Mouse (Mus musculus) forebrain, embryonic 13.5 days (tissue): Measurements from ENCODE around the gene Mylk. TPM values are rescaled to one million over a fixed set of nuclear protein-coding genes. Genes with fewer than 3 reads are reported as not detected.

Experiments
- ATAC-seq: fragments of 200-750 bp; cut with Nextera tagmentation; 2 replicates; pipeline ENCODE4 v1.8.0; 2017
- H3K27ac ChIP-seq: fragments of 300-500 bp; sonication (generic); 2 replicates; pipeline ENCODE4 v1.5.1; 2015; ENCODE audit warnings: inconsistent platforms, mild to moderate bottlenecking, moderate library complexity
- H3K27me3 ChIP-seq: fragments of 300-500 bp; sonication (generic); 2 replicates; pipeline ENCODE4 v1.6.1; 2015; ENCODE audit warnings: mild to moderate bottlenecking, inconsistent platforms
- H3K36me3 ChIP-seq: fragments of 300-500 bp; sonication (generic); 2 replicates; pipeline ENCODE4 v1.6.1; 2015; ENCODE audit warnings: mild to moderate bottlenecking, inconsistent platforms; ENCODE audit not compliant: poor library complexity, severe bottlenecking
- H3K4me1 ChIP-seq: fragments of 300-500 bp; sonication (generic); 2 replicates; pipeline ENCODE4 v1.6.1; 2015; ENCODE audit warnings: inconsistent platforms
- H3K4me2 ChIP-seq: fragments of 300-500 bp; sonication (generic); 2 replicates; pipeline ENCODE4 v1.6.1; 2015; ENCODE audit warnings: inconsistent platforms, mild to moderate bottlenecking, moderate library complexity
- H3K4me3 ChIP-seq: fragments of 300-500 bp; sonication (generic); 2 replicates; pipeline ENCODE4 v1.5.1; 2015; ENCODE audit warnings: mild to moderate bottlenecking, inconsistent platforms
- H3K9ac ChIP-seq: fragments of 300-500 bp; sonication (generic); 2 replicates; pipeline ENCODE4 v1.6.1; 2015; ENCODE audit warnings: mild to moderate bottlenecking, inconsistent platforms
- H3K9me3 ChIP-seq: fragments of 300-500 bp; sonication (generic); replicated peaks from 2 replicates; pipeline ENCODE4 v1.6.1; 2016; ENCODE audit warnings: inconsistent platforms
- WGBS: fragments of 180-500 bp; shearing (Covaris S2); methylation state at CpG from one replicate; pipeline ENCODE4 v1.1.7; 2015; 5-methylcytosine and 5-hydroxymethylcytosine counted together
- polyA plus RNA-seq: library from polyadenylated mRNA; unstranded; fragments of >200 nt; fragmentation: Nextera tagmentation; extraction: Ambion mirVana; gene quantifications from 2 replicates; pipeline ENCODE4 v1.2.1, GENCODE M21; 2015

Mylk gene
- polyA plus RNA-seq, 1 experiment from 2014 or later = 3.7 TPM

DNA sequence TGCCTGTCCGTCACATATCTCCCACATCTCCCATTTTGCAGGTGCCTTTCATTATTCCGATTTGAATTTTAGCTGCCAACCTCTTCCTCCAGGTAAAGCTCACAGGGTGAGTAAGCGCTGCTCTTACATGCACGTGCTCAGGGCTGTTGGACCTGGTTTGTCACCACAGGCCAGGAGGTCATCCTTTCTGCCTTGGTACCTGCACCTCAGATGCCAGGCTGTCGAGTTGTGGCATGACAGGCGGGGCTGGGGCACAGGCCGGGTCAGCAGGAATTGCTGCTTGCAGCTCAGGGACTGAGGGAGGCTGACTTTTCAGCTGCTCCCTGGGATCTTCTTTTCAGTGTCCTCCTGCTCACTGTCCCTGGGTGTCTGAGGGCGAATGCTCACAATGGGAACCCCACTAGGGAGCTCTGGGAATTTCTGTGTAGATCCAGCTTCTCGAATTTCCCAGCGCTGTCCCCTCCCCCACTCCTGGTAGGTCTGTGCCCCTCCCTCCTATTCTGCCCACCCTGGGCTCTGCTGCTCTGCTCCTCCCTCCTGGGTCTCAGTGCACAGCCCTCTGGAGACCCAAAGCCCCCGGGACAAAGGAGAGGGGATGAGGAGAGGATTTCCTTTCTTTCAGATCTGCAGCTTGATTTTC lies 3.2 kb downstream of the Mylk start:
- no peak overlapping the region for H3K9ac ChIP-seq
- 14% methylated on average over 11 of the region's 11 CpGs for WGBS
- H3K4me2 ChIP-seq = peak overlapping the region; percentile 2; the same call in 1 of the 2 replicates
- ATAC-seq = no peak
- peaks cover 29% of the 10 kb centered on the region for H3K4me1 ChIP-seq
- no peak overlapping the region for H3K4me3 ChIP-seq
- H3K36me3 ChIP-seq = no peaks in the 10 kb centered on the region
- H3K27me3 ChIP-seq = peaks cover 31% of the 10 kb centered on the region
- H3K27ac ChIP-seq = no peak overlapping the region
- no peaks in the 10 kb centered on the region for H3K9me3 ChIP-seq

DNA sequence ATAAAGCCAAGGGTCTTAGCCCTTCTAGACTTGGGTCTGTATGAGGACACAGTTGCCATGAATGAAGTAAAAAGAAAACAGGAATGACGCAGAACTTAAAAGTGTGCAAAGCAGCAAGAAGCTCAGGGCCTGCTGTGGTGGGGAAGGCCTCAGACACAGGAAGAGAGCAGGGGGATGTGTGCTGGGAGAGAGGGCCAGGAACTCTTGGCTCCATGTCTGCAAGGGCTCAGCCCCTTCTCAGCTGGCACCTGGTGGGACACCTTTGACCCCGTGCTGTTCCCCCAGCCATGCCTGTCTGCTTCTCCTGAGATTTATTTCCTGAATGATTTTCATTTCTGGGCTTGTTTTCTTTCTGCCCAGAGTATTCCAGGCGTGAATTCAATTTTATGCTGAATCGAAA lies 4.5 kb downstream of the Mylk start:
- Histone ChIP-seq H3K4me2 (no peak overlapping the region), H3K4me1 (peaks cover 29% of the 10 kb centered on the region), H3K9ac (no peak overlapping the region), H3K27me3 (peaks cover 20% of the 10 kb centered on the region), H3K9me3 (no peaks in the 10 kb centered on the region), H3K36me3 (no peaks in the 10 kb centered on the region), H3K27ac (no peak overlapping the region), H3K4me3 (no peak overlapping the region)
- 55% methylated on average over 4 of the region's 4 CpGs for WGBS
- ATAC-seq = no peak

DNA sequence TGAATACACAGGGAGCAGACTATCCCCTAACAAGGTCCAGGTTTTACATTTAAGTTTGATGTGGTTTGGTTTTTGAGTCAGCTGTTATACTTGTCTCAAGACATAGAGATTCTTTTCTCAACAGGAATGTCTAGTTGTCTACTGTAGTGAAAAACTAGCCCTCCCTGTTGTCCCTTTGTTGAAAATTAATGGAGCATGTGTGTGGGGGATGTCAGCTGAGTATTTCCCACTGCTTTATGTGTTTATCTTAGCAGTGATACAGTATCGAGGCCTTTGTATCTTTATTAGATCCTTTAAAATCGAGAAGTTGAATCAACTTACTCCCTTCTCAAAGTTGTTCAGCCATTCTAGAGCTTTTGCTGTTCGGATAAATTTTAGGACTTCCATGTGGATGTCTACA lies 7.0 kb downstream of the Mylk start:
- ATAC-seq = no peak
- H3K27me3 ChIP-seq = peaks cover 6% of the 10 kb centered on the region
- no peaks in the 10 kb centered on the region for H3K36me3 ChIP-seq
- no peak overlapping the region for H3K27ac ChIP-seq
- no peak overlapping the region for H3K4me3 ChIP-seq
- no peak overlapping the region for H3K9ac ChIP-seq
- peaks cover 21% of the 10 kb centered on the region for H3K4me1 ChIP-seq
- 63% methylated on average over 3 of the region's 3 CpGs for WGBS
- no peaks in the 10 kb centered on the region for H3K9me3 ChIP-seq
- H3K4me2 ChIP-seq = no peak overlapping the region

DNA sequence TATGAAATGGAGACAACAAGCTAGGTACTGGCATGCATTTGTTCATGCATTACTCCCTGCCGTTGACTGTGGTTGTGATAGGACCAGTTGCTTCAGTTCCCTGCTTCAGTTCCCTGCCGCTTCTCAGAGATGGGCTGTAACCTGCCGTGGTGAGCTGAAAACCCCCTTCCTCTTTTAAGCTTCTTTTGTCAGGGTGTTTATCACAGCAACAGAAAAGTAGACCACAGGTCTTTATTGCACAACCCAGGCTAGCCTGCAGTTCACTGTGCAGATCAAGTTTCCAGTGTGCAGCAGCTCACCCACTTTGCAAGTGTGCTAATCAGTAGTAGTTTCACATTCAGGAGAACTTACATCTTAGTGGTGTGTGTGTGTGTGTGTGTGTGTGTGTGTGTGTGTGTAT lies 8.0 kb downstream of the Mylk start:
- H3K9ac ChIP-seq = no peak overlapping the region
- WGBS = 75% methylated on average over 3 of the region's 3 CpGs
- no peaks in the 10 kb centered on the region for H3K36me3 ChIP-seq
- H3K4me1 ChIP-seq = peaks cover 21% of the 10 kb centered on the region
- ATAC-seq = no peak
- H3K27ac ChIP-seq = no peak overlapping the region
- no peak overlapping the region for H3K4me3 ChIP-seq
- H3K9me3 ChIP-seq = no peaks in the 10 kb centered on the region
- no peak overlapping the region for H3K4me2 ChIP-seq
- H3K27me3 ChIP-seq = peaks cover 2% of the 10 kb centered on the region

DNA sequence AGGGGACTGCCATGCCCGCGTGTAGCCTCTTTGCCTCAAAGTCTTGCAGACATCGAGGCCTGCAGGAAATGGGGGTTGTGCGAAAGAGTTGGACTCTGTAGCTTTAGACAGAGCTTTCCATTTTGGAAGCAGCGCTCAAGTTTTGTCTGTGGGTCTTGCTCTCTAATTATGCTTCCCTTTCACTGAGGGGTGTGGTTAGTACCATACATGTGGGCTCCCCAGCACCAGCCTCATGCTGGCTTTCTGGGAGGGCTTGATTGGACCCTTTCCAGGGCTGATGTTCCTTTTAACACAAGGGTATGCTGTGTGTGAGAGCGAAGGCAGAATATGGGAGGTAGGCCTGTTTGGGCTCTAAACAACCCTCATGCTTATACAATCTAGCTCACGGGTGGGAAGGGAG lies 12.0 kb downstream of the Mylk start:
- no peak overlapping the region for H3K9ac ChIP-seq
- H3K4me2 ChIP-seq = no peak overlapping the region
- H3K4me1 ChIP-seq = peaks cover 6% of the 10 kb centered on the region; the same call in 1 of the 2 replicates
- no peaks in the 10 kb centered on the region for H3K9me3 ChIP-seq
- H3K27ac ChIP-seq = no peak overlapping the region
- no peaks in the 10 kb centered on the region for H3K27me3 ChIP-seq
- no peak for ATAC-seq
- H3K36me3 ChIP-seq = no peaks in the 10 kb centered on the region
- 68% methylated on average over 7 of the region's 7 CpGs for WGBS
- no peak overlapping the region for H3K4me3 ChIP-seq

DNA sequence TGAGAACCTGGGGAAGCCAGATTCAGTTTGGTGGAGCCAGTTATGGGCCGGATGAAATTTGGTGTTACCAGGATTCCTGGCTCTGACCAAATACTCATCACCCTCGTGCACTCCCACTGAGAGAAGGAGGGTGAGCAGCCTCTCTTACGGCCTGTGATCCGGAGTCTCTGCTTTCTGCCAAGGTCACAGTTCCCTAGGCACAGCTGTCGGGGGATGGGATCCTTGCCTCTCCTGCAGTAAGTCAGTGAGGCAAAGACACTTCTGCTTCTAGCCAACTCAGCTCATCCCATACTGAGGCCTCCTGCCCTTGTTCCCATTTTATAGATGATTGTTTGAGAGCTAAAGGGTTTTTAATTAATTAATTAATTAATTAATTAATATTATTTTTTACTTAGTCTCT lies 13.2 kb downstream of the Mylk start:
- 60% methylated on average over 5 of the region's 5 CpGs for WGBS
- Histone ChIP-seq H3K4me1 (0 out of 2 replicates have a peak, but pooled peaks cover 4% of the 10 kb centered on the region), H3K27ac (no peak overlapping the region), H3K9ac (no peak overlapping the region), H3K4me2 (no peak overlapping the region), H3K4me3 (no peak overlapping the region), H3K9me3 (no peaks in the 10 kb centered on the region), H3K27me3 (no peaks in the 10 kb centered on the region), H3K36me3 (no peaks in the 10 kb centered on the region)
- ATAC-seq = no peak

DNA sequence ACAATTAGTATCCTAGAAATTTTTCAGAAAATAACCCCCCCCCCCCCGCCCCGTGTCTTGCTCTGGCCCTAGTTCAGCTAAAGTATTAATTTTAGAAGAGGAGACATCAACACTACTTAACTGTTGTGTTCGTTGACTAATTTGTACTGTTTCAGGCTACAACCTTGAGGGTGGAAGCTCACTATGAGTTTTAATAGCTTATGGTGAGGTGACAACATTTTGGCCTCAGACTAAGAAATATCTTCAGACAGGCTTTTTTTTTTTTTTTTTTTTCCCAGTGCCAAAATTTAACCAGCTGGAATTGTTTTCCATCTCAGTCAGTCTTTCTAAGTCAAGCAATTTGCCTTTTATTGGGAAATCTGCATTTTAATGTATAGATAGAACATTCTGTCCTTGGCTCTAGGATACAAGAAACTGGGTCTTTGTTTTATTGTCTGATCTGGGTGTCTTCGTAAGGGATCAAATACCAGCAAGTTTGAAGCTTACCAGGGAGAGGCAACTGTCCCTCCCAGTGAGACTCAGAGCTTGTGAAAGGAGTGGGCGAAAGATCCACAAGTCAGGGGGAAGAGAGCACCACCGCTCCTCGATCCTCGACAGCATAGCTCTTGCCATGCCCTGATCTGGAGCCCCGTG lies 19.1 kb downstream of the Mylk start:
- Histone ChIP-seq H3K27ac (no peak overlapping the region), H3K9ac (no peak overlapping the region)
- 87% methylated on average over 9 of the region's 9 CpGs for WGBS

DNA sequence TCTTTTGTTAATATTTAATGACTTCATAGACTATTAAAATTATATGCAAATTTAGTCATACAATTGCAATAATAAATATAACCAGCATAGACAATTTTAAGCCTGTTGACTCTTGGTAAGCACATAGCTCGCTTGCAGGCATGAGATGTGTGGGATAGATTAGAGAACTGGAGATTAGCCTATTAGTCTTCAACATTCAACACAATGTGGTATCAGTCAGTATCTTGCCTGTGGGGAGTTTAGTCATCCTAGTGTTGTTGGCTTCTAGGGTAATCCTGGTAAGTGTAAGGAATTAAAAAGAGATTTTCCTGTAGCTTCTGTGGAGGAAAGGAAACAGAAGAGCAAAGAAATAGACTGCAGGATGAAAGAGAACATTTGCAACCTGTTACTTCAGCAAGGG lies 20.7 kb downstream of the Mylk start:
- Histone ChIP-seq H3K27ac (no peak overlapping the region), H3K4me3 (no peak overlapping the region)
- WGBS = 85% methylated on average over 1 of the region's 1 CpGs

More for the DNA sequence above, 19.1 kb downstream of the Mylk start:
- Histone ChIP-seq H3K4me1 (peaks cover 5% of the 10 kb centered on the region; the same call in 1 of the 2 replicates), H3K9me3 (peaks cover 6% of the 10 kb centered on the region), H3K4me2 (no peak overlapping the region), H3K36me3 (no peaks in the 10 kb centered on the region), H3K4me3 (no peak overlapping the region), H3K27me3 (no peaks in the 10 kb centered on the region)
- ATAC-seq = no peak

DNA sequence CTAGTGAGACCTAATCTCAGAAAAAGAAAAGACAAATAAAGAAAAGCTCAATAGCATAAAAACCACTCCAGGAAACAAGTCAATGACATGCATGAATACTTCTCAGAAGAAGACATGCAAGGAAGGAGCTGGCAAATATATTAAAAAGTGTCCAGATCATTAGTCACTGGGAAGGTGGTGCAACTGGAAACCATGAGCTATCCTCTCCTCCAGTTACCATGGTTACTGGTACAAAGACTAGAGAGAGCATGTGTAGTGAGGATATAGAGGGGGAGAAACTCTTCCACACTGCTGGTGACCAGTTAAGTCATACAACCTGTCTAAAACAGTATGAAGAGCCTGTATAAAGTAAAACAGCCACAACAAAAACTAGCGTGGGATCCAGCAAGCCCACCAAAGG lies 21.2 kb downstream of the Mylk start:
- 94% methylated on average over 1 of the region's 1 CpGs for WGBS
- peaks cover 5% of the 10 kb centered on the region; the same call in 1 of the 2 replicates for H3K4me1 ChIP-seq
- H3K9ac ChIP-seq = no peak overlapping the region
- no peak overlapping the region for H3K4me2 ChIP-seq
- no peaks in the 10 kb centered on the region for H3K36me3 ChIP-seq
- H3K9me3 ChIP-seq = peaks cover 6% of the 10 kb centered on the region
- no peak for ATAC-seq
- no peaks in the 10 kb centered on the region for H3K27me3 ChIP-seq
- no peak overlapping the region for H3K27ac ChIP-seq
- no peak overlapping the region for H3K4me3 ChIP-seq

More for the DNA sequence above, 20.7 kb downstream of the Mylk start:
- Histone ChIP-seq H3K36me3 (no peaks in the 10 kb centered on the region), H3K27me3 (no peaks in the 10 kb centered on the region), H3K9ac (no peak overlapping the region), H3K9me3 (peaks cover 6% of the 10 kb centered on the region), H3K4me1 (peaks cover 5% of the 10 kb centered on the region; the same call in 1 of the 2 replicates), H3K4me2 (no peak overlapping the region)
- no peak for ATAC-seq

DNA sequence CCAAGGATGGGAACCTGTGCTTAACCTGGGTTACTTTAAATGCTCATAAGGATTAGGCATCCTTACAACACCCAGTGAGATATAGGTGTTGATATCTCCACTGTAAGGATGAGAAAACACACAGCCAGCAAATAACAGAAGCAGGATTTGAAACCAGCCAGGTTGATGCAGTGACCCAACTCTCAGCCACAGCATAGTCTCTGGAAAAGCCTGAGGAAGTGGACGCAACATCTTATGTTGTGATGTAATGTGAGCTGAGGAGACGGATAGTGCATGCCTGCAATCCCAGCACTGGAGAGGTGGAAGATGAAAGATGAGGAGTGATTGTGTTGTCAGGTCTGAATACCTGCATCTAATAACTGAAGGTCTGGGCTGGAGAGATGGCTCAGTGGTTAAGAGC lies 22.4 kb downstream of the Mylk start:
- H3K27ac ChIP-seq = no peak overlapping the region
- no peak for ATAC-seq
- no peak overlapping the region for H3K9ac ChIP-seq
- 95% methylated on average over 2 of the region's 2 CpGs for WGBS
- peaks cover 6% of the 10 kb centered on the region for H3K4me1 ChIP-seq
- no peaks in the 10 kb centered on the region for H3K36me3 ChIP-seq
- no peak overlapping the region for H3K4me2 ChIP-seq
- peaks cover 6% of the 10 kb centered on the region for H3K9me3 ChIP-seq
- no peak overlapping the region for H3K4me3 ChIP-seq
- H3K27me3 ChIP-seq = no peaks in the 10 kb centered on the region

DNA sequence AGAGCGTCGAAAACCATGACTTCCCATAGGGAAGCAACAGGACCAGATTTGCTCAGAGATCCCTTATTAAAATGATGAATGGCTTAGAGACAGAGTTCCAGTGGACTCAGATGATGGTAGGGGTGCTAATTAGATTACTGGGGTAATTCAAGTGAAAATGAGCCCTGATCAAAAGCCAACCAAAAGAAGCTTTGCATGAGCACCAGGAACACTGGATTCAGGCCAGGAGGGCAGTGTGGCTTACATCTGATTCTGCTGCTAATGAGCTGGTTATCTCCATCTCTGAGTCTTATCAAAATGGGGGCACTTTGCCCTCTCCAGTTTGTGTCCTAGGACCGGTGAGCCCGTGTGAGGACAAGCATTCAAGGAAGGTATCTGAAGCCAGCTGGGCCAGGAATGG lies 23.4 kb downstream of the Mylk start:
- Histone ChIP-seq H3K4me3 (no peak overlapping the region), H3K4me1 (peaks cover 12% of the 10 kb centered on the region), H3K4me2 (no peak overlapping the region), H3K9me3 (peaks cover 6% of the 10 kb centered on the region), H3K27ac (no peak overlapping the region), H3K36me3 (no peaks in the 10 kb centered on the region), H3K27me3 (no peaks in the 10 kb centered on the region), H3K9ac (no peak overlapping the region)
- ATAC-seq = no peak
- WGBS = 43% methylated on average over 4 of the region's 4 CpGs

DNA sequence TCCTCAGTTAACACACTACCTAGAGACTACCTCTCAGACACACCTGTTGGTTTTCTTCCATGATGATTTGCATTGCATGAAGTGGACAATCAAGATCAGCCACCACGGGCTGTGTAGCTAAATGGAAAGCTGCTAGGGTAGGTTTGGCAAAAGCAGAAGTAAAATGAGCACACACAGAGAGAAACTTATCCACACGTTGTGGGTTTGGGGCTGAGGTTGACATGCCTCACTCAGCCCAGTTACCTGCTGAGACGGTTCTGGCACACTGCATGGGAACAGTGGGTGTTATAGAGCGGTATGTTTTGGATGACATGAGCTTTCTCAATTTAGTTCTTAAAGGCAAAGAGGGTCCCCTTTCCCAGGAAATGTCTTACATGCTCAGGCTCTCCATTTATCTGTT lies 25.1 kb downstream of the Mylk start:
- Histone ChIP-seq H3K4me2 (no peak overlapping the region), H3K36me3 (no peaks in the 10 kb centered on the region), H3K4me1 (peaks cover 12% of the 10 kb centered on the region), H3K27ac (no peak overlapping the region), H3K4me3 (no peak overlapping the region), H3K27me3 (no peaks in the 10 kb centered on the region), H3K9me3 (peaks cover 6% of the 10 kb centered on the region), H3K9ac (no peak overlapping the region)
- WGBS = 92% methylated on average over 4 of the region's 4 CpGs
- ATAC-seq = no peak
